Mouse (Mus musculus) megakaryocyte, embryonic 14.5 days (primary cell): ENCODE measurements around the gene Lrrd1.
"Not testable (repeated sequence)": the region's sequence is repeated elsewhere in the genome, so short reads cannot be mapped to it uniquely, and the experiment has no call there.

Experiments used
- FLI1 ChIP-seq: IDR thresholded peaks from 2 replicates; pipeline ENCODE4 v1.6.1; 2012; ENCODE audit warnings: low read length, inconsistent platforms, mixed read lengths
- GATA1 ChIP-seq: IDR thresholded peaks from 3 replicates; pipeline ENCODE4 v1.6.1; 2012; ENCODE audit warnings: mixed read lengths, low read length, inconsistent platforms, borderline replicate concordance

DNA sequence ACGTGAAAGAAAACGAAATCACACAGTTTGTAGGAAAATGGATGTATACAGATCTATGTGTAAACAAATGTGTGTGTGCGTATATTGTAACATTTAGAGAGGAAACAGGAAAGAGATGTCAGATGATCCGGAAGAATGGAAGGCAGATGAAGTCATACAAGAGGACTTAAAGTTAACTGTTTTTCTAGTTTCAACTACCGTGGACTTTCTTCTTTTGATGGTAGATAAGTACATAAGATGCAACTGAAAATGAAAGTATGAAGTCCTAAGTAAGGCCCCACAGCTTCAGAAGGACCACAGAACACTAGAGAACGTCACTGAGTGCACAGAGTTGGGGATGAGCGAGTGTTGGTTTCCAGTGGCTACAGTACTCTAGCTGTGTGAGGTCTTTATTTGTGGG is 41.9 kb downstream of the Lrrd1 start:
- TF ChIP-seq GATA1, FLI1: not testable (repeated sequence)
